Mouse (Mus musculus): ENCODE data around the gene Klkb1.

DNA sequence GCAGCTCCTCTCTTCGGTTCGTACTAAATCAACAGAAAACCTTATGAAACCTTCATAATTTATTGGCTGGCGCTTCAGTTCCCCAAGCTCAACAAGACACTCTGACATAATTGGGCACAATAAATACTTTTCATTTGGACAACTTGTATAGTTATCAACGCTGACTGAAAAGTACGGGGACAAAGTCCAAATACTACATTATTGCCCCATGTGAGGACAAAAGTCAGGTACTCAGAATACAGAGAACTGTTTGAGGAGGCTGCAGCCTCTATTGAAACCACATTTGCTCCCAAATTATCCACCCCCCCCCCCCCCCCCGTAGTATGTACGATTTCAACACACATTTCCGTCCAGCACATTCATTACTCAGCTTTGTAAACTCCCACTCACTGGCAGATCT lies 55.3 kb downstream of the Klkb1 start:
- no peak for TF ChIP-seq CTCF (IDR thresholded peaks at IDR 0.05; ENCODE audit: borderline replicate concordance, extremely low read depth, insufficient read depth, insufficient read length)
- no peak for TF ChIP-seq POLR2A (IDR thresholded peaks at IDR 0.05; ENCODE audit: borderline replicate concordance, extremely low read depth, insufficient read depth, insufficient read length, poor library complexity, severe bottlenecking)
